Mouse (Mus musculus): Measurements from ENCODE around the gene Clec11a. TPM values are rescaled to one million over a fixed set of nuclear protein-coding genes. Genes with fewer than 3 reads are reported as not detected.

Gene Clec11a
- total and polyA plus RNA-seq, 3 experiments = 0.33 to 0.39 TPM; not detected in 1

GRCm38 (mm10) chr7:44340226-44340625, 33.5 kb upstream of the Clec11a start:
- no peak overlapping the region; the same call in 1 of the 2 replicates for H3K27ac ChIP-seq (ENCODE audit: control insufficient read depth, low read depth, low read length)
- H3K4me1 ChIP-seq (ENCODE audit: control insufficient read depth in 1 of 2, insufficient read depth in 2 of 2, low read length in 2 of 2) = peaks cover 2 to 9% of the 10 kb centered on the region in 2 experiments; a peak in 2 of 4 replicates
- TF ChIP-seq MAZ (IDR thresholded peaks at IDR 0.05; ENCODE audit: low read depth, low read length) = no peak
- no peak for TF ChIP-seq POLR2AphosphoS5 (IDR thresholded peaks at IDR 0.05; ENCODE audit: borderline replicate concordance, low read depth, low read length)
- no peak for TF ChIP-seq ZNF384 (IDR thresholded peaks at IDR 0.05; ENCODE audit: low read depth, low read length)
- no peak for TF ChIP-seq E2F4 (IDR thresholded peaks at IDR 0.05; ENCODE audit: borderline replicate concordance, low read depth, low read length)
- TF ChIP-seq CHD2 (IDR thresholded peaks at IDR 0.05; ENCODE audit: low read length) = no peak
- no peak for TF ChIP-seq GATA1 (IDR thresholded peaks at IDR 0.05; ENCODE audit: low read depth, low read length)
- TF ChIP-seq NELFE (IDR thresholded peaks at IDR 0.05; ENCODE audit: low read depth, low read length) = no peak
- no peak for TF ChIP-seq NRF1 (IDR thresholded peaks at IDR 0.05; ENCODE audit: insufficient read depth, low read depth, low read length, poor library complexity, severe bottlenecking)
- no peak for TF ChIP-seq CTCF (IDR thresholded peaks at IDR 0.05 in 2 of 3, conservative IDR thresholded peaks at IDR 0.05 in 1 of 3; ENCODE audit: control insufficient read depth in 1 of 3, insufficient read depth in 1 of 3, low read depth in 2 of 3, low read length in 3 of 3, poor library complexity in 1 of 3, severe bottlenecking in 1 of 3)
- no peaks in the 10 kb centered on the region for H3K27me3 ChIP-seq (ENCODE audit: control insufficient read depth in 1 of 2, insufficient read depth in 2 of 2, low read length in 2 of 2)
- H3K36me3 ChIP-seq (ENCODE audit: control insufficient read depth in 1 of 2, insufficient read depth in 2 of 2, low read length in 2 of 2) = peaks cover 0 to 5% of the 10 kb centered on the region in 2 experiments; a peak in 3 of 4 replicates
- H3K79me2 ChIP-seq (ENCODE audit: control insufficient read depth, insufficient read depth, low read length, poor library complexity) = no peaks in the 10 kb centered on the region
- no peaks in the 10 kb centered on the region for H3K9me3 ChIP-seq (replicated peaks; ENCODE audit: insufficient read depth, low read length)
- no peak for DNase-seq (ENCODE audit: low read depth, low spot score)
- H3K4me3 ChIP-seq (ENCODE audit: control insufficient read depth in 1 of 2, insufficient read depth in 1 of 2, low read depth in 2 of 2, low read length in 2 of 2) = no peak overlapping the region
- H3K9ac ChIP-seq (ENCODE audit: control insufficient read depth, low read depth, low read length, poor library complexity, severe bottlenecking) = no peak overlapping the region

- no peaks in the 10 kb centered on the region for H3K9me3 ChIP-seq (replicated peaks; ENCODE audit: insufficient read depth, low read length)
- peaks cover 2 to 9% of the 10 kb centered on the region in 2 experiments; a peak in 2 of 4 replicates for H3K4me1 ChIP-seq (ENCODE audit: control insufficient read depth in 1 of 2, insufficient read depth in 2 of 2, low read length in 2 of 2)
- DNase-seq (ENCODE audit: low read depth, low spot score) = no peak
- H3K27me3 ChIP-seq (ENCODE audit: control insufficient read depth in 1 of 2, insufficient read depth in 2 of 2, low read length in 2 of 2) = no peaks in the 10 kb centered on the region
- no peak overlapping the region for H3K27ac ChIP-seq (ENCODE audit: control insufficient read depth, low read depth, low read length)
- H3K36me3 ChIP-seq (ENCODE audit: control insufficient read depth in 1 of 2, insufficient read depth in 2 of 2, low read length in 2 of 2) = peaks cover 0 to 5% of the 10 kb centered on the region in 2 experiments; a peak in 2 of 4 replicates
- no peak overlapping the region for H3K9ac ChIP-seq (ENCODE audit: control insufficient read depth, low read depth, low read length, poor library complexity, severe bottlenecking)
- no peaks in the 10 kb centered on the region for H3K79me2 ChIP-seq (ENCODE audit: control insufficient read depth, insufficient read depth, low read length, poor library complexity)
- TF ChIP-seq POLR2A (IDR thresholded peaks at IDR 0.05; ENCODE audit: control insufficient read depth in 1 of 2, insufficient read depth in 1 of 2, low read depth in 1 of 2, low read length in 2 of 2, poor library complexity in 1 of 2) (no peak), TAL1 (IDR thresholded peaks at IDR 0.05; ENCODE audit: low read length) (no peak), GABPA (IDR thresholded peaks at IDR 0.05; ENCODE audit: low read depth, low read length) (no peak), MEF2A (IDR thresholded peaks at IDR 0.05; ENCODE audit: extremely low read depth, insufficient replicate concordance, low read depth, low read length, poor library complexity, severe bottlenecking) (no peak), EP300 (IDR thresholded peaks at IDR 0.05; ENCODE audit: low read depth in 1 of 2, low read length in 2 of 2) (no peak), MAFK (IDR thresholded peaks at IDR 0.05; ENCODE audit: borderline replicate concordance, low read depth, low read length) (no peak), ZKSCAN1 (IDR thresholded peaks at IDR 0.05; ENCODE audit: low read depth, low read length) (no peak), ELF1 (IDR thresholded peaks at IDR 0.05; ENCODE audit: low read depth, low read length) (no peak), CHD1 (IDR thresholded peaks at IDR 0.05; ENCODE audit: low read depth, low read length) (no peak)
- H3K4me3 ChIP-seq (ENCODE audit: control insufficient read depth in 1 of 2, insufficient read depth in 1 of 2, low read depth in 2 of 2, low read length in 2 of 2) = no peak overlapping the region
Measured at GRCm38 (mm10) chr7:44337121-44337849, 30.6 kb upstream of the Clec11a start.

Measured in MEL (cell line).